Mouse (Mus musculus): ENCODE measurements around the gene Ncor2. TPM values are rescaled to one million over a fixed set of nuclear protein-coding genes. Genes with fewer than 3 reads are reported as not detected.

Gene Ncor2
- polyA plus RNA-seq, 1 experiment, result 75.8 TPM

GRCm38 (mm10) chr5:125071919-125072318 is 107.1 kb downstream of the Ncor2 start:
- TF ChIP-seq CTCF (IDR thresholded peaks at IDR 0.05; ENCODE audit: borderline replicate concordance, control insufficient read depth, extremely low read depth, insufficient read depth, low read length, poor library complexity), result no peak
- TF ChIP-seq POLR2A (IDR thresholded peaks at IDR 0.05; ENCODE audit: control insufficient read depth, extremely low read depth, insufficient read depth, low read length, poor library complexity), result no peak
- 0 out of 2 replicates have a peak, but pooled peaks cover 7% of the 10 kb centered on the region for H3K36me3 ChIP-seq (ENCODE audit: control insufficient read depth, insufficient read depth, low read length)
- WGBS, result 16% methylated on average over 4 of the region's 4 CpGs
- no peak for DNase-seq
- H3K27me3 ChIP-seq (ENCODE audit: control insufficient read depth, insufficient read depth, low read length), result no peaks in the 10 kb centered on the region
- H3K4me1 ChIP-seq (replicated peaks; ENCODE audit: control insufficient read depth, insufficient read depth, low read length), result peaks cover 20% of the 10 kb centered on the region
- no peak overlapping the region for H3K4me3 ChIP-seq (ENCODE audit: control insufficient read depth, insufficient read depth, low read length)
- H3K27ac ChIP-seq (ENCODE audit: control insufficient read depth, insufficient read depth, low read length), result no peak overlapping the region

GRCm38 (mm10) chr5:125070399-125070798 is 108.6 kb downstream of the Ncor2 start:
- no peak for DNase-seq
- Histone ChIP-seq H3K27me3 (ENCODE audit: control insufficient read depth, insufficient read depth, low read length) (no peaks in the 10 kb centered on the region), H3K4me3 (ENCODE audit: control insufficient read depth, insufficient read depth, low read length) (no peak overlapping the region), H3K36me3 (ENCODE audit: control insufficient read depth, insufficient read depth, low read length) (peaks cover 12% of the 10 kb centered on the region), H3K4me1 (replicated peaks; ENCODE audit: control insufficient read depth, insufficient read depth, low read length) (peaks cover 12% of the 10 kb centered on the region), H3K27ac (ENCODE audit: control insufficient read depth, insufficient read depth, low read length) (no peak overlapping the region)
- 66% methylated on average over 2 of the region's 2 CpGs for whole genome bisulfite sequencing
- TF ChIP-seq POLR2A (IDR thresholded peaks at IDR 0.05; ENCODE audit: control insufficient read depth, extremely low read depth, insufficient read depth, low read length, poor library complexity) (no peak), CTCF (IDR thresholded peaks at IDR 0.05; ENCODE audit: borderline replicate concordance, control insufficient read depth, extremely low read depth, insufficient read depth, low read length, poor library complexity) (no peak)

- WGBS, result 96% methylated on average over 5 of the region's 5 CpGs
- DNase-seq, result no peak
These were observed 109.1 kb downstream of the Ncor2 start for GRCm38 (mm10) chr5:125069916-125070315.

GRCm38 (mm10) chr5:125069426-125069825 is 109.6 kb downstream of the Ncor2 start:
- Histone ChIP-seq H3K36me3 (ENCODE audit: control insufficient read depth, insufficient read depth, low read length) (peaks cover 20% of the 10 kb centered on the region), H3K4me1 (replicated peaks; ENCODE audit: control insufficient read depth, insufficient read depth, low read length) (peaks cover 12% of the 10 kb centered on the region), H3K27me3 (ENCODE audit: control insufficient read depth, insufficient read depth, low read length) (no peaks in the 10 kb centered on the region), H3K4me3 (ENCODE audit: control insufficient read depth, insufficient read depth, low read length) (no peak overlapping the region), H3K27ac (ENCODE audit: control insufficient read depth, insufficient read depth, low read length) (no peak overlapping the region)
- WGBS, result 94% methylated on average over 5 of the region's 5 CpGs
- DNase-seq, result no peak
- TF ChIP-seq POLR2A (IDR thresholded peaks at IDR 0.05; ENCODE audit: control insufficient read depth, extremely low read depth, insufficient read depth, low read length, poor library complexity) (no peak), CTCF (IDR thresholded peaks at IDR 0.05; ENCODE audit: borderline replicate concordance, control insufficient read depth, extremely low read depth, insufficient read depth, low read length, poor library complexity) (no peak)

More at GRCm38 (mm10) chr5:125069916-125070315, 109.1 kb downstream of the Ncor2 start:
- H3K27ac ChIP-seq (ENCODE audit: control insufficient read depth, insufficient read depth, low read length), result no peak overlapping the region
- no peak overlapping the region for H3K4me3 ChIP-seq (ENCODE audit: control insufficient read depth, insufficient read depth, low read length)
- TF ChIP-seq POLR2A (IDR thresholded peaks at IDR 0.05; ENCODE audit: control insufficient read depth, extremely low read depth, insufficient read depth, low read length, poor library complexity), result no peak
- TF ChIP-seq CTCF (IDR thresholded peaks at IDR 0.05; ENCODE audit: borderline replicate concordance, control insufficient read depth, extremely low read depth, insufficient read depth, low read length, poor library complexity), result no peak
- peaks cover 16% of the 10 kb centered on the region for H3K36me3 ChIP-seq (ENCODE audit: control insufficient read depth, insufficient read depth, low read length)
- no peaks in the 10 kb centered on the region for H3K27me3 ChIP-seq (ENCODE audit: control insufficient read depth, insufficient read depth, low read length)
- peaks cover 12% of the 10 kb centered on the region for H3K4me1 ChIP-seq (replicated peaks; ENCODE audit: control insufficient read depth, insufficient read depth, low read length)

- no peak for TF ChIP-seq CTCF (IDR thresholded peaks at IDR 0.05; ENCODE audit: borderline replicate concordance, control insufficient read depth, extremely low read depth, insufficient read depth, low read length, poor library complexity)
- no peak for TF ChIP-seq POLR2A (IDR thresholded peaks at IDR 0.05; ENCODE audit: control insufficient read depth, extremely low read depth, insufficient read depth, low read length, poor library complexity)
- Histone ChIP-seq H3K36me3 (ENCODE audit: control insufficient read depth, insufficient read depth, low read length) (peaks cover 22% of the 10 kb centered on the region), H3K4me1 (replicated peaks; ENCODE audit: control insufficient read depth, insufficient read depth, low read length) (peaks cover 12% of the 10 kb centered on the region), H3K27ac (ENCODE audit: control insufficient read depth, insufficient read depth, low read length) (no peak overlapping the region), H3K4me3 (ENCODE audit: control insufficient read depth, insufficient read depth, low read length) (no peak overlapping the region), H3K27me3 (ENCODE audit: control insufficient read depth, insufficient read depth, low read length) (no peaks in the 10 kb centered on the region)
- DNase-seq, result no peak
- 87% methylated on average over 16 of the region's 16 CpGs for WGBS
These were observed 110.6 kb downstream of the Ncor2 start for GRCm38 (mm10) chr5:125068371-125068951.

GRCm38 (mm10) chr5:125067673-125068072 is 111.3 kb downstream of the Ncor2 start:
- Histone ChIP-seq H3K27me3 (ENCODE audit: control insufficient read depth, insufficient read depth, low read length) (no peaks in the 10 kb centered on the region), H3K27ac (ENCODE audit: control insufficient read depth, insufficient read depth, low read length) (no peak overlapping the region), H3K4me3 (ENCODE audit: control insufficient read depth, insufficient read depth, low read length) (no peak overlapping the region), H3K36me3 (ENCODE audit: control insufficient read depth, insufficient read depth, low read length) (peaks cover 22% of the 10 kb centered on the region), H3K4me1 (replicated peaks; ENCODE audit: control insufficient read depth, insufficient read depth, low read length) (peaks cover 11% of the 10 kb centered on the region)
- WGBS, result 94% methylated on average over 14 of the region's 14 CpGs
- TF ChIP-seq POLR2A (IDR thresholded peaks at IDR 0.05; ENCODE audit: control insufficient read depth, extremely low read depth, insufficient read depth, low read length, poor library complexity) (no peak), CTCF (IDR thresholded peaks at IDR 0.05; ENCODE audit: borderline replicate concordance, control insufficient read depth, extremely low read depth, insufficient read depth, low read length, poor library complexity) (no peak)
- no peak for DNase-seq

Data from thymus, adult 2 months (tissue).